Mouse (Mus musculus) lung, postnatal 0 days (tissue): ENCODE results near the gene Atp6v0e2. TPM values are rescaled to one million over a fixed set of nuclear protein-coding genes. Genes with fewer than 3 reads are reported as not detected.

Experiments used
- ATAC-seq: fragments of 200-750 bp; cut with Nextera tagmentation; 2 replicates; pipeline ENCODE4 v1.8.0; 2017; ENCODE audit warnings: moderate library complexity
- DNase-seq: peaks from one replicate; pipeline ENCODE4 v3.0.0-alpha.2; 2016; ENCODE audit warnings: low spot score
- H3K27ac ChIP-seq: fragments of 300-500 bp; sonication (generic); 2 replicates; pipeline ENCODE4 v1.5.1; 2014; ENCODE audit warnings: antibody characterized with exemption, mild to moderate bottlenecking, low read length, mixed read lengths
- H3K27me3 ChIP-seq: fragments of 300-500 bp; sonication (generic); replicated peaks from 2 replicates; pipeline ENCODE4 v1.6.1; 2014; ENCODE audit warnings: low read length, mixed read lengths; ENCODE audit not compliant: insufficient read depth
- H3K36me3 ChIP-seq: fragments of 300-500 bp; sonication (generic); 2 replicates; pipeline ENCODE4 v1.6.1; 2014; ENCODE audit warnings: low read length, mixed read lengths; ENCODE audit not compliant: insufficient read depth
- H3K4me1 ChIP-seq: fragments of 300-500 bp; sonication (generic); 2 replicates; pipeline ENCODE4 v1.6.1; 2014; ENCODE audit warnings: antibody characterized with exemption, low read depth, low read length, mixed read lengths; ENCODE audit not compliant: insufficient read depth
- H3K4me2 ChIP-seq: fragments of 300-500 bp; sonication (generic); replicated peaks from 2 replicates; pipeline ENCODE4 v1.6.1; 2014; ENCODE audit warnings: low read depth, mild to moderate bottlenecking, low read length, moderate library complexity, mixed read lengths
- H3K4me3 ChIP-seq: fragments of 300-500 bp; sonication (generic); 2 replicates; pipeline ENCODE4 v1.5.1; 2014; ENCODE audit warnings: low read depth, low read length
- H3K9ac ChIP-seq: fragments of 300-500 bp; sonication (generic); replicated peaks from 2 replicates; pipeline ENCODE4 v1.6.1; 2014; ENCODE audit warnings: low read depth, mild to moderate bottlenecking
- H3K9me3 ChIP-seq: fragments of 300-500 bp; sonication (generic); 2 replicates; pipeline ENCODE4 v1.6.1; 2016; ENCODE audit warnings: low read length, mixed read lengths
- CTCF ChIP-seq: IDR thresholded peaks from 2 replicates; pipeline ENCODE4 v1.5.1; 2016; ENCODE audit warnings: antibody characterized with exemption, mild to moderate bottlenecking
- EP300 ChIP-seq: IDR thresholded peaks from 2 replicates; pipeline ENCODE4 v1.6.1; 2016; ENCODE audit warnings: antibody characterized with exemption, mild to moderate bottlenecking, control low read depth
- WGBS: fragments of 180-500 bp; shearing (Covaris S2); extraction: QIAGEN DNeasy Blood & Tissue Kit; methylation state at CpG from one replicate; pipeline ENCODE4 v1.1.7; 2014; 5-methylcytosine and 5-hydroxymethylcytosine counted together
- polyA plus RNA-seq: library from polyadenylated mRNA; unstranded; fragments of >200 nt; fragmentation: Nextera tagmentation; extraction: Ambion mirVana; gene quantifications from 2 replicates; pipeline ENCODE4 v1.2.1, GENCODE M21; 2015

Atp6v0e2 gene
- polyA plus RNA-seq, 1 experiment from 2014 or later: 8.4 TPM

DNA sequence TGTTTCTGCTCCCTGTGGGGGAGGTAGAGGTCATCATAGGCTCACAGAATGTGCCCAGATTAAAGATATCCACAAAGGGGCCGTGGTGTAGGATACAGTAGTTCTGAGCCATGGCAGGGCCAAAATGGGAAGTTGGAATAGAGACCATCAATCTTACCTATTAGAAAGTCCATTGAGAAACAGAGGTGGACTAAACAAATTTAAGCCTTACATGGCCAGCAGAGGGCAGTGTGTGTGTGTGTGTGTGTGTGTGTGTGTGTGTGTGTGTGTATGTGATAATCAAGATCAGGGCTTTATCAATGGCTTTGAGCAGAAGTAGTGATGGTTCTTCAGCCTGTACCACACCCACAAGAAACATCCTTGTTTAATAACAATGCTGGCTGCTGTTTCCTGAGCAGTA is 8.9 kb downstream of the Atp6v0e2 start:
- Histone ChIP-seq H3K4me2 (no peak overlapping the region), H3K36me3 (no peaks in the 10 kb centered on the region), H3K9me3 (no peaks in the 10 kb centered on the region), H3K4me1 (no peaks in the 10 kb centered on the region), H3K27me3 (no peaks in the 10 kb centered on the region), H3K27ac (0 out of 2 replicates have a peak overlapping the region, but pooled peaks have one; percentile 20), H3K4me3 (no peak overlapping the region), H3K9ac (no peak overlapping the region)
- WGBS: 45% methylated on average over 1 of the region's 1 CpGs
- peak; percentile 27 for DNase-seq
- no peak; the same call in 1 of the 2 replicates for ATAC-seq
- TF ChIP-seq EP300: 0 out of 2 replicates have a peak, but pooled peaks have one; percentile 12
- TF ChIP-seq CTCF: peak; percentile 85

DNA sequence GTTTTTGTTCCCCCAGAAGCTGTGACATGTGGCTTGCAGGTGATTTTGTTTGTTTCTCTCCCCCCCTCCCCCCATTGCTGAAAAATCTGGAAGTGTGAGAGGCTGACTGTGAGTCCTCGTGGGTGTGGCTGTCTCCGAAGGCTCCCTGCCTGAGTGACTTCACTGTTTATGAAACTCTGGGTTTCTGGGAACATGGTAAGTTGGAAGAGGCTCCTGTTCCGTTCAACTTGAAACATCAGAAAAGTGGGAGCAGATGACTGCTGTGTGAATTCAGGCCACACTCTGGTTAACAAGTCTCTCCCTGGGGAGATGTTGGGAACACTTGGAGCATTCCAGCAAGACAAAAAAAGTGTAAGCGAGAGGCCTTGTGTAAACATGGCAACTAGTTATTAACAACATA is 9.4 kb downstream of the Atp6v0e2 start:
- no peaks in the 10 kb centered on the region for H3K4me1 ChIP-seq
- TF ChIP-seq CTCF (no peak), EP300 (no peak)
- DNase-seq (peak; percentile 44), ATAC-seq (peak; percentile 72)
- H3K4me2 ChIP-seq: no peak overlapping the region
- no peaks in the 10 kb centered on the region for H3K27me3 ChIP-seq
- no peak overlapping the region for H3K4me3 ChIP-seq
- H3K36me3 ChIP-seq: no peaks in the 10 kb centered on the region
- no peak overlapping the region for H3K9ac ChIP-seq
- WGBS: 45% methylated on average over 4 of the region's 4 CpGs
- no peaks in the 10 kb centered on the region for H3K9me3 ChIP-seq
- 0 out of 2 replicates have a peak overlapping the region, but pooled peaks have one; percentile 20 for H3K27ac ChIP-seq

DNA sequence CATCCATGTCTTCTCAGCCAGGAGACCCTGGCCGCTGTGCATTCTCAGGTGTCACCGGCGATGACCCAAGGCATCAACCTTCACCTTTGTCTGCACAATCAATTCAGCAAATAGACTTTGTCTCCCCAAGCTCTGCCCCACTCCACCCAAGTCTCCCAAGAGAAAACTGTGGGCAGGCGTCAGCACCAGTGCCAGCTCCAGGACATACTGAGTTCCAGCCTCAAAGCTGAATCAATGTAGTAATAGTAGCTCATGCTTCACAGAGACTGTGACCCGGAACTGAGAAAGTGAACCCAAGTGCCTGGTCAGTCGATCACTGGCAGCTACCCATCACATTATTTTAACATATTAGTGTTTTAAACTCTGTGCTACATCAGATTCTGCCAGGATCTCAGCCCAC is 10.9 kb downstream of the Atp6v0e2 start:
- ATAC-seq: no peak
- no peak for TF ChIP-seq CTCF
- no peak for TF ChIP-seq EP300

DNA sequence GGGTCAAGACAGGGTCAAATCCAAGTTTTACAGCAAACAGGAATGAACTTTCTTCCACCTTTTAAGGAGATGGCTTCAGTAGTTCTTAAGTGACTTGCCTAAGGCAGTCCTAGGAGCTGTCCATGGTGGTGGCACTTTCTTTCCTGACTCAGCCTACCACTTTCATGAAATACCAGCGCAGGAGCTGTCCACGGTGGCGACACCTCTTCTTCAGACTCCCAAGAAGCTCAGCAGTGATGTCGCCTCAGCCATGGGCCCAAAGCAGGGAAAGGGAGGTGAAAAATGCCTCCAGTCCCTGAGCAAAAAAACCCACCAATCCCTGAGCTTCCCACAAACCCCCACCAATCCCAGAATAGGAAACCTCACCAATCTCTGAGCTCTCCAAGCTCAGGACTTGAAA is 15.5 kb downstream of the Atp6v0e2 start:
- DNase-seq (peak; percentile 25), ATAC-seq (no peak)
- no peak overlapping the region for H3K4me2 ChIP-seq
- TF ChIP-seq EP300 (no peak), CTCF (no peak)
- no peak overlapping the region for H3K4me3 ChIP-seq
- WGBS: 49% methylated on average over 4 of the region's 4 CpGs
- H3K9ac ChIP-seq: no peak overlapping the region
- H3K27ac ChIP-seq: no peak overlapping the region
- H3K36me3 ChIP-seq: no peaks in the 10 kb centered on the region
- no peaks in the 10 kb centered on the region for H3K27me3 ChIP-seq
- no peaks in the 10 kb centered on the region for H3K9me3 ChIP-seq
- H3K4me1 ChIP-seq: peaks cover 4% of the 10 kb centered on the region; the same call in 1 of the 2 replicates

More for the DNA sequence above, 10.9 kb downstream of the Atp6v0e2 start:
- Histone ChIP-seq H3K4me1 (no peaks in the 10 kb centered on the region), H3K9ac (no peak overlapping the region), H3K36me3 (no peaks in the 10 kb centered on the region), H3K9me3 (no peaks in the 10 kb centered on the region), H3K4me3 (no peak overlapping the region), H3K27ac (no peak overlapping the region), H3K27me3 (no peaks in the 10 kb centered on the region), H3K4me2 (no peak overlapping the region)
- 83% methylated on average over 6 of the region's 6 CpGs for WGBS
- no peak for DNase-seq

DNA sequence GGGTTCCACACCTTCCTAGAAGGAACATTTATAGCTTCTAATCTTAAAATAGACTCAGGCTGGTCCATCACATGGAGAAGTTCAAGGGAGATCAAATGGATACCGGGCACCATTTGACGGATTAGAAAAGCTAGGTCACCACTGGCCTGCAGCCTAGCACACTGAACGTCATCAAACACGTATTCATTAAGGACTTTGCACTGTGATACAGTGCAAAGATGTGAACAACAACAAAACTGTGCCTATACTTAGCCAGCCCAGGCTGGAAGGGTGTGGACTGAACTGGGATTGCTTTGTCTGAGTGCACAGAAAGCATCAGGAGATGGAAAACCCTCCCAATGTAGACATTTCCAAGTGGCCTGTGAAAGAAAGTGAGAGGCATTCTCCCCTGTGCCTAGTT is 16.4 kb downstream of the Atp6v0e2 start:
- no peak for ATAC-seq
- WGBS: 72% methylated on average over 4 of the region's 4 CpGs

DNA sequence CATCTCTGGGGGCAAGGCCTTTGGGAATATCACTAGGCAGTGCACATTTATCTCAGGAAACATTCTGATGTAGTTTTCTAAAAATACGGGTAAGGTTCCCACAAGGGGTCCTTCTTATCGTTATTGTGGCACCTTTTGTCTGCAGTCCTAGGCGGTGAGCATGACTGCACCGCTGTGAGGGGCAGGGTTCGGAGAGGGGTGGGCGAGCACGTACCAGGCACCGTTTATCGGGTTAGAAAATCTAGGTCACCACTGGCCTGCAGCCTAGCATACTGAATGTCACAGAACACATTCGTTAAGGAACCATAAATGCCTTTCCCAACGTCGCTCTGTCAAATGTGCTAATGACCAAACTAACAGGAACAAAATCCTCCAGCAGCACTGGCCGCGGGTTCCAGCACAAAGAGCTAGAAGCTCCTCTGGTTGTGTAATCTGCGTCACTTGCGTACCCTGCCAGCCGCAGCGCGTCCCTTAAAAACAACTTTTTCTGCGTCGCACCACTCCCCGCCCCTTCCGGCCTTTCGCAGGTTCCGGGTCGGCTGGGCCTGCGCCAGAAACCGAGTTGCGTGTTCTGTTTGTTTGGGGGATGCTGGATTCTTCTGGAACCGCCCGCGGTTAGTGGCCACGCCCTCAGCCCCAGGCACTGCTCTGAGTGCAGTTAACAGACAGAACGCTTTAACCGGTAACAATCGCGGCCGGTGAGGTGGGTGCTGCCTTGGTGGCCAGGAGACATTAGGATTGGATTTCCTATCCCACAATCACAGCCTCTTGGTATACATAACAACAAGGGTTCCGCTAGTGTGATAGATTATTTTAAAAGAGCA is 17.1 kb downstream of the Atp6v0e2 start, which contains the start of gene Lrrc61:
Lrrc61 (plus strand) TSS at position 517 of the 824 bp plus-strand sequence.
- 1% methylated on average over 39 of the region's 39 CpGs for WGBS
- ATAC-seq (peak; percentile 97), DNase-seq (peak; percentile 99)

More for the DNA sequence above, 16.4 kb downstream of the Atp6v0e2 start:
- TF ChIP-seq EP300 (no peak), CTCF (no peak)
- no peaks in the 10 kb centered on the region for H3K9me3 ChIP-seq
- peak overlapping the region; percentile 61; the same call in 1 of the 2 replicates for H3K4me2 ChIP-seq
- H3K27me3 ChIP-seq: no peaks in the 10 kb centered on the region
- no peak overlapping the region for H3K4me3 ChIP-seq
- no peaks in the 10 kb centered on the region for H3K36me3 ChIP-seq
- peaks cover 4% of the 10 kb centered on the region; the same call in 1 of the 2 replicates for H3K4me1 ChIP-seq
- no peak for DNase-seq
- H3K9ac ChIP-seq: no peak overlapping the region
- peak overlapping the region; percentile 94 for H3K27ac ChIP-seq

More for the DNA sequence above, 17.1 kb downstream of the Atp6v0e2 start, which contains the start of gene Lrrc61:
- Histone ChIP-seq H3K4me2 (peak within 1 kb of the TSS; percentile 61), H3K27ac (peak within 1 kb of the TSS; percentile 94), H3K36me3 (no peaks in the 10 kb centered on the region), H3K4me1 (peaks cover 4% of the 10 kb centered on the region; the same call in 1 of the 2 replicates), H3K4me3 (peak within 1 kb of the TSS; percentile 34), H3K9ac (peak within 1 kb of the TSS; percentile 27; the same call in 1 of the 2 replicates), H3K9me3 (no peaks in the 10 kb centered on the region), H3K27me3 (no peaks in the 10 kb centered on the region)
- TF ChIP-seq CTCF (no peak), EP300 (peak; percentile 90)
